Mouse (Mus musculus) brain, adult 2 months (tissue): ENCODE results near the gene Ecpas.

ENCODE experiments used
- DNase-seq: peaks from one replicate; pipeline ENCODE4 v3.0.0; 2011; ENCODE audit warnings: low read depth, low spot score

Ecpas gene

DNA sequence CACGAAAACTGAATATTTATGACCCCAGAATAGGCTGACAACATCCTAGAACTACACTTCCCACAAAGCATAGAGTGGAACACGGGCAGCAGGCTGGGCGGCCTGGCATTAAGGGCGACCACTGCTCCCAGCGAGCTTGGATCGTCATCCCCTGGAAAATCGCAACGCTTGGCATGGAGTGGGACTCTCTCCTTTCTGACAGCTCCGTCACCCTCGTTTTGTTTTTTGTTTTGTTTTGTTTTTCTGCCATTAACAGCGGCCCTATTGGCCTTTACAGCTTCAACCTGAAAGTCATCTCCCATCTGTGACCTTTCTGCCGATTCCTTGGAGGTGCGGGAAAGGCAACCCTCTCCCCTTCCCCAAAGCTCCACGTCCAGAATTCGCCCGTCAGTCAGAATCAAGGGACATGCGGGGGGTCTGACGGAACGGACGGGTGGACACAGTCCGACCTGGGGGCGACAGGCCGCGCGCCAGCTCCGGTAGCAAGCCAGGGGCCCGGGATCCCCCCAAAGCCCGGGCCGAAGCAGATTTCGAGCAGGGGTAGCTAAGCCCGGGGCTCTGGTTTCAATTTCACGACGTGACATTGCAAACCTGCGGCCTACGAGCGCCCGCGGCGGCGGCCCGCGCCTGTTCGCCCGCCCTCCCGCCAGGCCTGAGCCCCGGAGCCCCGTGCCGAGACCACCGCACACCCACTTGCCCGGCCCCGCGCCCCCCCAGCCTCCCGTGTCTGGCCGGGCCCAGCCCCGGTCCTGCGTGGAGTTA lies 1.3 kb downstream of the Ecpas start:
- DNase-seq = peak; percentile 78

DNA sequence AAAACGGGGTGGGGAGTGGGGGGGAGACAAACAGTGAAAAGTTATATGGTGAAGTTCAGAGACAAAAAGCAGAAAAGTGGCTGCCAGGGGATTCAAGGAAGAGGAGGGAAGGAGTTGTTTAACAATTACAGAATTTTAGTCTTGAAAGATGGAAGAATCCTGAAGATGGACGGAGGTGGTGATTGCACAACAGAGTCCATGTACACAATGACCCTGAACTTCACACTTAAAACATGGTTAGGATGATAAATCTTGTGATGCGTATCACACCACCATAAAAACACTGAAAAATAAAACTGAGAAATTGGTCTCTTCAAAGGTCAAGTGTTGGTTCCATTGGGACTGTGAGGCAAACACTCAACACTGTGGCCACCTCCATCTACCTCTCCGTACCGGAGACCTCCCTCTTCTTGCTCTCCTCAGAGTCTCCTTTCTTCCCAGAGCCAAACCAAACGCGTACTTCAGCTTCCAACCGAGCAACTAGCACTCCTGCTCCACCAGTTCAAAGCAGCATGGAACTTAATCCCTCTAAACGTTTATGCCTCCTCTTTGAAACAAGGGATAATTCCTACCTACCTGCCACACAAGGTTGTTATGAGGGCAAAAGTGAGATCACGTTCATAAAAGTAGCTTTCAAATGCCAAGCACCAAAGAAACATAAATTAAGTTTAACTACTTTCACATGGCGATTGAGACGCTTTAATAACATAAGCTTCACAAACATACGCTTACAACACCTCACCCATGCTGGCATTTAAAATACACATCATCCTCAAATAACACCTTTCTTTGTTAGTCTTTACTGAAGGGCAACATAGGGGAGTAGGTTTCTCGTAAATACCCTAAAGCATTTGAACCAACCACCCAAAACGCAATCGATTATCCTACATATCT lies 2.1 kb downstream of the Ecpas start:
- no peak for DNase-seq

DNA sequence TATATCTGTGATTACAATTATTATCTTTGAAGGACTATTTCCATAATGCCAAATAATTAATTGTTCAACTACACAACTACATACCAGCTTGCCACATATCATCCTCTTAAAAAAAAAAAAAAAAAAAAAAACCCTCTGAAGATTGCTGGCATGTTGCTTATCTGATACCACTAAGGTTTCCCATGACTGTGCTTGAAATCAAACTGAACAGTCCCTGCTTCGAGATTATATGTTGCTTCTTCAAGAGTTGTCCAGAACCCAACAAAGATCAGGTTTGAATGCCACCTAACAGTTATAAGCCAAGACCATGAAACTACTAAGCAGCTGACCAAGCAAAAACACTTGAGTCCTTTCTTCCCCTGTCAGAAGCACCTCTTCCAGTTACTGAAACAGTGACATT lies 5.1 kb downstream of the Ecpas start:
- no peak for DNase-seq

DNA sequence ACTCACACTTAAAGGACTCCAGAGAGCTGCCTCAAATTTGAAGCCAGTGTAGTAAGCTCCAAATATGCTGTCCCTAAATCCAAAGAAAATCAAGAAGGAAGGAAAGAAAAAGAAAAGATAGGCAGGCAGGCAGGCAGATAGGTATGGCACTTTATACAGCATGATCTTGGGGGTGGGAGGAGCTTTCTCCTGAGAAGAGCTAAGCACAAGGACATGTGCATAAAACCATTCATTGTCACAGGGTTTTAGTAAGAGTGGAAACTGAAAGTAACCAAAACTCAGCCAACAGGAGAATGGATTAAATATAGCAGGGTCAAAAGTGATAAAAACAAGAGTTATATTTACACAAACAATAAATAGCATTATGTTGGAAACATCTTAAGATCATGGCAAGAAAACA lies 14.2 kb downstream of the Ecpas start:
- DNase-seq = no peak

DNA sequence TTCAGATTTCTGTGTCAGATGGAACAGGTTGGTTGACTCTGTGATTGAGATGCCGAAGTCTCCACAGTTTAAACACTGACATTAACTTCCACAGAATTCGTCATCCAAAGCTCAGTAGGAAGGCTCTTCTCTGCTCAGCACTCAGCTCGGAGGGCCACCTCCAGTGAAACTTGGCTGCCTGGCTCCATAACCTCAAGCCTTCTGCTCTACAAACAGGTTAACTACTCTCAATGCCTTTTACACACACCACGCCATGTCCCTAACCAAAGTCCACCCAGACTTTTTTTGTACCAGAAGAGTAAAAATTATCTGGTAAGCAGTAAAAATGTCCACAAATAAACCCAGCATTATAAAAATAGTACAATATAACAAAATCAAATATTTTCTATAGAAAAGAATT lies 15.1 kb downstream of the Ecpas start:
- peak; percentile 44 for DNase-seq

DNA sequence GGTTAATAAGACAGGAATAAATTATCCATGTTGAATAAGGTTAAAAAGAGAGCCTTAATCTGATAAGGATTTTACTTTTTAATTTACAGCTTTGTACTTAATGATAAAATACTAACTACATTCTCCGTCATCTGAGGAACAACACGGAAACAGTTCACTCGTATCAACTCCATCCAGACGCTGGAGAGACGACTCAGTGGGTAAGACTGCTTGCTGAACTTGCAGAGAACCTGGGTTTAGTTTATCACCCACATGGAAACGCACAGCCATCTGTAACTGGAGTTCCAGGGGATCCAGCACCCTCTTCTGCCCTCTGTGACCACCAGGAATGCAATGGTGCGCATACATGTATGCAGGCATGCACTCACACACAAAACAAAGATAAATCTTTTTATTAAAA lies 18.1 kb downstream of the Ecpas start:
- no peak for DNase-seq

DNA sequence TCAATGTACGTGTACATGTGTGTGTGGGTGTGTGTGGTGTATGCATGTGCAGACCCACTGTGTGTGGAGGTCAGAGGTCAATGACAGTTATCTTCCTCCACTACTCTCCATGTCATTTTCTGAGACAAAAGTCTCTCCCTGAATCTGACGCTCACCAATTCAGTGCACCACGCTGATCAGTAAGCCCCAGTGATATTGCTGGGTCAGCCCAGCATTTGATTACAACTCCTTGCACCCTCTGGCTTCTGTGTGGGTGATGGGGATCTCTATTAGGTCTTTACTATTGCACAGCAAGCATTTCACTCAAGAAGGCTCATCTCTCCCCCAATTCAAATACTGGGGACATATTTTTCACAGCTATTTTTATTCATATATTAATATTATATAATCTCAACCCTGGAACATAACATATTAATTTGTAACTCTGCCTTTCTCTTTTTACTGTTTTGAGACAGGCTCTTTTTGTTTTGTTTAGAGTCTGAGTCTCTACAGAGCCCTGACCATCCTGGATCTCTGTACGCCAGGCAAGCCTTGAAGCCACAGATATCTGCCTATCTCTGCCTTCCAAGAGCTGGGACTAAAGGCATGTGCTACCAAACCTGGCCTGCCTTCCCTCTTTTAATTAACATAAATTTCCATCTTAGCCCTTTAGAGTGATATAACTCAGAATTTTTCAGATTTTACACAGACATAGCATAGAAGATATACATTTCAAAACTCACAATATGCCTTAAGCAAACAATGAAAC lies 22.3 kb downstream of the Ecpas start:
- DNase-seq = no peak

DNA sequence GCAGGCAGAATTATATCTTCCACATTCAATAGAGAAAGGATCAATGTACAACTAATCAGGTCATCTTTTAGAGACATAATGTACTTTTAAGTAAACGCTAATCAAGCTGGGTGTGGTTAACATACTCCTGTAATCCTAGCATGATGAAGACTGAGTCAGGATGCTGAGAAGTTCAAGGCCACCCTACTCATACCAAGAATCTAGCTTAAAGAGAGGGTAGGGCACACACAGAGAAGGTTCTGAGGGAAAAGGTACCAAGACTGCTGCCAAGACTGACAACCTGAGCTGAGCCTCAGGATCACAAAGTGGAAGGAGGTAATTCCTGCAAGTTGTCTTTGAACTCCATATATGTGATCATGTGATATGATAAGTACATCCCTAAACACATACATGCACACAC lies 24.0 kb downstream of the Ecpas start:
- no peak for DNase-seq

DNA sequence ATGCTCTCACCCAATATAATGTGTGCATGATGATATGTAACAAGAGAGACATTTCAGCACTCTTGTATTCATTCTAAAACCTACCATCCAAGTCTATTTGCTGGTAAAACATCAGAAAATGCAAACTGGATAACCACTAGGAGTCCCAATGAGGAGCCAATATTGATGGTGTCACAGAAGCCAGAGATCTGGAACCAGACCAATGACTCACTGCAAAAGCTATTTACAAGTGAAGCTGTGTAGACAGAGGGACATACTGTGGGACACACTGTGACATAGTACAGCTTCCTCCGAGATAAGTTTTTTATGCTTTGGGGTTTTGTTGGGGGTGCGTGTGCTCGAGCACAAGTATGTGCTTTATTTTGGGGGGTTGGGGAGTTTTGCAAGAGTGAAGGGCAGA lies 24.9 kb downstream of the Ecpas start:
- peak; percentile 31 for DNase-seq

DNA sequence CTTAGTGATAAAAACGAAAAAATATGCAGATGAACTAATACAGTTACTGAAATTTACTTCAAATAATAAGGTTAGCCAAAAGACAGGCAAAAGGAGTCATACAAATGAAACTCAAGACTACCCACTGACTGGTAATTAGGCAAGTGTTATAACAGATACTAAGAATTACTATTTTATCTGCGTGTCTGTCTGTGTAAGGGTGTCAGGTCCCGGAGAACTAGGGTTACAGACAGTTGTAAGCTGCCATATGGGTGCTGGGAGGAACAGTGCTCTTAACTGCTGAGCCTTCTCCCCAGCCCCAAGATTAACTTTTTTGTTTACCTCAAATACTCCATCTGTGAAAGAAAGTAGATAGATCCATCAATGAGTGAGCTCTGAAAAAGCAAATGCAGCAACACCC lies 25.8 kb downstream of the Ecpas start:
- no peak for DNase-seq

DNA sequence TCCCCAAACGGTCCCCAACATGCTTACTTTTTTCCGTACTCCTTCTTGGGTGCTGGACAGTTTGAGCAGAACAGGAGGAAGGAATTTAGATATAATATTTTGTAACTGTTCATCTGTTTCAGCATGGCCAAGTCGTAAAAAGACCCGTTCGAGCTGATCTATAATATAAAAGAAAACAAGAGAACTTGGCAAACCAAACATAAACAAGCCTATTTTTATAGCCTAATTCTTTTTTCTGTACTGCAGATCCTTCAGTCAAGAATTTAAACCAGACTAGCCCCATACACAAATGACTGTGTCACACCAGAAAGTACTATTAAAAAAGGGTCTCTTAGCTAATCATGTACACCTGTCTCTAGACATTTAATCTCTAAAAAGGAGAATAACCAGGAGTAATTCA lies 27.2 kb downstream of the Ecpas start:
- DNase-seq = no peak

DNA sequence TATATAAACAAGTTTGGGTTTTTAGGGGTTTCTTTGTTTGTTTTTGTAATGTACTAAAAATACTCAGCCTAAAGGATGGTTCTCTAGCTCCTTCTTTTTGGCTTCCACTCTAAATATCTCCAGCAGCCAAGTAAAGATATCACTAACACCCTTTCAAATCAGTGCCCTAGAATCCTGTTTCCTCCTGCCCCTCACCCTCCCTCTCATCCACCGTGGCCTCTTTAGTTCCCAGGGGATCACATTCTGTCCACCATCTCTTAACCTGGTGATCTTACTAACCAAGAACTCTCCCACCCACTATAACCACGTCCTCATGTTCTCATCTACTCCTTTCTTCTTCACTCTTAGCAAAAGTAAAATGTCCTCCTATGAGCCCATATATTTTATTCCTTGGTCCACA lies 28.7 kb downstream of the Ecpas start:
- DNase-seq = no peak

DNA sequence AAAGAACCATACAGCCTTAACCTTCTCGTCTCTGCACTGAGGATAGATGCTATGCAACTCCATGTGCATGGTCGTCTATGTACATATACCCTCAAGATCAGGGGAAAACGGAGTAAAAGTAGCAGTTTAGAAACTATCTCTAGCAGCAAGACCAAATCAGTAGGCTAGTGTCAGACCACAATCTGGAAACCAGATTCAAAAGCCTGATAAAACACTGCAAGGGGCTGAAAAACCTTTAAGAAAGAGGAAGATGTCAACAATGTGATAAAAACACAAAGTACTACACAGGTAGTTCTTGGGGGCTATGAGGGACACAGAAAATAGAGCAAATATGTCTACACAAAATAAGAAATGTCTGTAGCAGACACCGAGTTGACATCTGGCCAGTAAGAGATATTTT lies 38.2 kb downstream of the Ecpas start:
- no peak for DNase-seq

DNA sequence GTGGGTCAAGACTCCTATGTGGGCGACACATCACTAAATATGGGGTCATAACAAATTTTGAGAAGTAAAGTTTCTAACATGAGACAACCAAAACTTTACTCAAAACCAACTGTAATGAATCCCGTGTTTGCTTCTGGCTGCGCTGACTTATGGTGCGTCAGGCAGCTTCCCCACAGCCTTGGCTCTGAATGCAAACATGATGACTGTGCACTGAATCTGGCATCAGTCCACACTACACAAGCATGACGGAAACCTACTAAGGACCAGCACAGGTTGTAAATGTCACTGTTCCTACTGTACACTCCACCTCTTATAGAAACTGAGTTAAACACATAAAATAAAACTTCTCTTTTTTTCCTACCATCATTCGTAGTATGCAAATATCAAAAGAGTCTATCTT lies 45.3 kb downstream of the Ecpas start:
- peak; percentile 91 for DNase-seq

DNA sequence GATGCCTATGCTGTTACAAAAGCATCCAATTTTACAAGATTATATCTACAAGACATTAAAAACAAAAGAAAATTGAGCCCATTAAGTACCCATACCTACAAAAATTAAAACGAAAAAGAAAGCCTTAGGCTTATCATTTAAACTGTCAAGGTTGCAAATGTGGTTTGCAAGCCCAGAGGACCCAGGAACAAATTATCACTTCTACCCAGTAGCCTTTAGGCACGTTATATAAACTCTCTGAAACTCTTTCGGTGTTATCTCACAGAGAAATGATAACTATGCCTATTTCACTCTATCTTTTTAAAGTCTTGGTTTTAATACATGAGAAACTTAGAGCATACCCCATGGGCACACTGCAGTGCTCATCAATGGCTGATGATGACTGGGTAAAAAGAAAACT lies 79.6 kb downstream of the Ecpas start:
- no peak for DNase-seq

DNA sequence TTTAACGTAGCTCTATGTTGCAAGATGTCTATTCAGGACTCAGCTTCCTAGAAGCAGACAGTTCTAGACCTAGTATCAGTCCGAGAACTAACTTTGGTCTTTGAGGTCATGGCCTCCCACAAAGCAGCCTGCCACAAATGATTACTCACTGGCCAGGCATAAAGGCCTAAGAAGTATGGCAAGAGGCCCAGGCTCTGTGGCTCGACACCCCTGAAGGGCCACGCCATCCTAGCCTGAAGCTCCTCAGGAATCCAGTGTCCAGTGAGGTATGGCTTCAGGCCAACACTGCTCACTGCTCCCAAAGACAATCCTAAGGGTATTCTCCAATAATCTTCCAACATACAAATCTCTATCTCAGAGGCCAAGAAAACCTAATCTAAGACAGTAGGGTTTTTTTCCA lies 86.6 kb downstream of the Ecpas start:
- DNase-seq = no peak

DNA sequence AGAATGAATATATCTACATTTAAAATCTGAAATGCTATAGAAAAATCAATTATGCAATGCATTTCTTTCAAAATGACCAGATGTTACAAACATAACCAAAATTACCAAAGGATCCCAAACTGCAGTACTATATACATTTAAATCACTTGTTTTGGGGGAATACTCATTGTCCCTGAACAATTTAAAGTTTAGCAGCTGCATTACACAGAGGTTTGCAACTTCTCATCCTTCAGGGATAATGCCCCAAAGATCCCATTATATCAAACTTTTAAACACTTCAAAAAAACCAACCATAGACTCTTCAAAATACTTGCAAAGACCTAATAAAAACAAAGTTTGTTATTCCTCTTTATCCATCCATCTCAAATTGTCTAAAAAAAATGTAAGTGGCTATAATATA lies 124.9 kb downstream of the Ecpas start, which contains the start of gene Olfr267:
Gene Olfr267 (minus strand): TSS at position 101 of the 400 bp plus-strand sequence.
- no peak for DNase-seq

DNA sequence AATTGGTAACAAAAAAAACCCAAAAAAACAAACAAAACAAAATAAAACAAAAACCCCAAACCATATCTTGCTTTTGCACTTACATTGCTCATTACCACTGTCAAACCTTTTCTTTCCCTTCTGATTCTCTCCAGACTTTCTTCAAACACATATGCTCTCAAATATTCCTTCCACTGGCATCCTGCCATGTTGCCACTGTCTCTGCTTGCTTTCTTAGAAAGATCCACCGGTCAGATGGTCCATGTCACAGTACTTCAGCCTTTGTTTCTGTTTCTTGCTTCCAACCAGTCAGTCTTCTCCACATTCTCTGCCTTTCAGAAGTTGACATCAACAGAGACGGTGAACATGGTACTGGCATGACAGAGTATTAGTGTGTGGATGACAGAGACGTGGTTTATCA lies 125.9 kb downstream of the Ecpas start:
- DNase-seq = peak; percentile 13

DNA sequence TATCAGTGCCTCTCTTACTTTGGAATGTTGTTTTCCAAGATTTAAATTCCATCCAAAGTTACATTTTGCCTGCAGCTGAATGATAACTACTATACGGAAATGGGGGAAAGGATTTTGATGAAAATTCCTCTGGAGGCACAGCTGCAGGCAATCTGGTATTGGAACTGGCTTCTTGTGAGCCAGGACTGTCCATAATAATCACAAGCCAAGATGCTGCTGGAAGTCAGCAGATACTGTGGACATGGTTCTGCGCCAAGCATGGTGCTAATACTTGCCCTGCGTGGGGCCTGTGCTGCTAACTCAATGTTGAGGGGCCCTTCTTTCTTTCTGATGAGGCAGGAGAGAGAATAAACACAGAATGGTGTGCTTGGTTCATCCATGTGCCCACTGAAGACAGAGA lies 149.1 kb downstream of the Ecpas start:
- no peak for DNase-seq

DNA sequence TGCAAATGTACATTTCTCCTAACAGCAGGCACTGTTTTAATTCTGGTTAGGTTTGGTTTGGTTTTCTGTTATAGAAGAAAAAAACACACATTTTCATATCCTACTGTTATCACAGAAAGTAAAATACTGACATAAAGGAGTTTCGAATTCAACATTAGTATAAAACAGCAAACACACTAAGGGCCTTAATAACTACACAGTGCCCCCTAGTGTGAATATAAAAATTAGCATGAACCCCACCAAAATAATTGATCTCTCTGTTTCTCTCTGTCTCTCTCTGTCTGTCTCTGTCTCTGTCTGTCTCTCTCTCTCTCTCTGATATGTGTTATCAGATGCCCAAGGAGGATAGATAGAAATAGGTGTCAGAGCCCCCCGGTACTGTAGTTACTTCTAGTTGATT lies 163.0 kb downstream of the Ecpas start:
- DNase-seq = no peak

DNA sequence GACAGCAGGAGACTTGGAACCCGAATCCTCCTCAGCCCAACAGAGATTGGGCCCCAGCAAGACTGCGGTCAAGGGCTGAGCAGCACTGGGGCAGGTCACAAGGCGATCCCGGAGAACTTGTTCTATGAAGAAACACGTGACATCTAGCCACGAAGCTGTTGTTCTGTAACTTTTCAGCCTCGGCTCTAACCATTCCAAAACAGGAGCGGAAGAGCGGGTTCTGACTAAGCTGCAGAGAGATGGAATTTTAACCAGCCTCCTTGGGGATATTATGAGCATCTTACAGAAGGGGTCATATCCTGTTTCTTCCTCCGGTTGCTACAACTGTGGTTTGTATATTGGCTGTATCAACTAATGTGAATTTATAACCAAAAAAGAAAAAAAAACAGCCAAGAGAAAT lies 163.4 kb downstream of the Ecpas start:
- DNase-seq = no peak
